Mouse (Mus musculus): ENCODE results near the gene Siva1.
A peak's percentile ranks its signal among the peaks of the same experiment; 100 is the strongest.

Siva1 gene

GRCm38 (mm10) chr12:112660576-112661326 lies 16.3 kb downstream of the Siva1 start:
- DNase-seq = no peak

GRCm38 (mm10) chr12:112661327-112661605 lies 16.8 kb downstream of the Siva1 start:
- no peak for DNase-seq

- DNase-seq = no peak
Observed at GRCm38 (mm10) chr12:112661851-112662250, 17.4 kb downstream of the Siva1 start.

GRCm38 (mm10) chr12:112663303-112663702 lies 18.8 kb downstream of the Siva1 start:
- no peak for DNase-seq

GRCm38 (mm10) chr12:112663716-112664115 lies 19.2 kb downstream of the Siva1 start:
- DNase-seq = no peak

GRCm38 (mm10) chr12:112664124-112664523 lies 19.6 kb downstream of the Siva1 start:
- DNase-seq = no peak

GRCm38 (mm10) chr12:112664656-112665055 lies 20.2 kb downstream of the Siva1 start:
- DNase-seq = no peak

- DNase-seq = no peak
Observed at GRCm38 (mm10) chr12:112665445-112665844, 21.0 kb downstream of the Siva1 start.

- no peak for DNase-seq
Observed at GRCm38 (mm10) chr12:112665881-112666544, 21.5 kb downstream of the Siva1 start.

GRCm38 (mm10) chr12:112667619-112668297 lies 23.3 kb downstream of the Siva1 start:
- DNase-seq = no peak

GRCm38 (mm10) chr12:112670718-112671393 lies 26.4 kb downstream of the Siva1 start:
- DNase-seq = no peak

GRCm38 (mm10) chr12:112671891-112672290 lies 27.4 kb downstream of the Siva1 start:
- no peak for DNase-seq

GRCm38 (mm10) chr12:112672744-112673575 lies 28.5 kb downstream of the Siva1 start:
- peak; percentile 40 for DNase-seq

GRCm38 (mm10) chr12:112673576-112674091 lies 29.2 kb downstream of the Siva1 start:
- DNase-seq = peak; percentile 59

- DNase-seq = peak; percentile 69
Observed at GRCm38 (mm10) chr12:112674132-112675011, 29.9 kb downstream of the Siva1 start, which contains the start of gene Akt1. Gene Akt1, minus strand, starts transcription at chr12:112674884.

- DNase-seq = peak; percentile 91
Observed at GRCm38 (mm10) chr12:112675245-112676035, 31.0 kb downstream of the Siva1 start.

GRCm38 (mm10) chr12:112677076-112677475 lies 32.6 kb downstream of the Siva1 start:
- DNase-seq = no peak

- no peak for DNase-seq
Observed at GRCm38 (mm10) chr12:112677943-112678554, 33.6 kb downstream of the Siva1 start.

GRCm38 (mm10) chr12:112678555-112679026 lies 34.1 kb downstream of the Siva1 start, which contains the start of gene Zbtb42:
Gene Zbtb42, plus strand, starts transcription at chr12:112678828.
- peak; percentile 43 for DNase-seq

All from thymus, postnatal 14 days (tissue).